Mouse (Mus musculus) kidney, embryonic 15.5 days (tissue): ENCODE measurements at regions not wholly inside any gene's neighbourhood (a gene's known extent, or its start where the extent isn't known, plus 50 kb on each side); places are given as distances from the start of the nearest gene placed in this dataset.

ENCODE experiments used
- ATAC-seq: fragments of 200-750 bp; cut with Nextera tagmentation; replicated peaks from 2 replicates; pipeline ENCODE4 v1.8.0; 2017; ENCODE audit warnings: moderate TSS enrichment; ENCODE audit not compliant: low FRiP score
- H3K27ac ChIP-seq: fragments of 300-500 bp; sonication (generic); 2 replicates; pipeline ENCODE4 v1.5.1; 2015; ENCODE audit warnings: mild to moderate bottlenecking, inconsistent platforms
- H3K27me3 ChIP-seq: fragments of 300-500 bp; sonication (generic); 2 replicates; pipeline ENCODE4 v1.6.1; 2015; ENCODE audit warnings: inconsistent platforms
- H3K36me3 ChIP-seq: fragments of 300-500 bp; sonication (generic); 2 replicates; pipeline ENCODE4 v1.6.1; 2015; ENCODE audit warnings: inconsistent platforms
- H3K4me1 ChIP-seq: fragments of 300-500 bp; sonication (generic); 2 replicates; pipeline ENCODE4 v1.6.1; 2015; ENCODE audit warnings: inconsistent platforms
- H3K4me2 ChIP-seq: fragments of 300-500 bp; sonication (generic); 2 replicates; pipeline ENCODE4 v1.6.1; 2015; ENCODE audit warnings: moderate library complexity, mild to moderate bottlenecking, inconsistent platforms
- H3K4me3 ChIP-seq: fragments of 300-500 bp; sonication (generic); replicated peaks from 2 replicates; pipeline ENCODE4 v1.5.1; 2015; ENCODE audit warnings: mild to moderate bottlenecking, inconsistent platforms
- H3K9ac ChIP-seq: fragments of 300-500 bp; sonication (generic); 2 replicates; pipeline ENCODE4 v1.6.1; 2015; ENCODE audit warnings: mild to moderate bottlenecking, inconsistent platforms
- H3K9me3 ChIP-seq: fragments of 300-500 bp; sonication (generic); replicated peaks from 2 replicates; pipeline ENCODE4 v1.6.1; 2016; ENCODE audit warnings: inconsistent platforms
- WGBS: fragments of 180-500 bp; shearing (Covaris S2); methylation state at CpG from one replicate; pipeline ENCODE4 v1.1.7; 2015; ENCODE audit warnings: mixed read lengths; 5-methylcytosine and 5-hydroxymethylcytosine counted together

DNA sequence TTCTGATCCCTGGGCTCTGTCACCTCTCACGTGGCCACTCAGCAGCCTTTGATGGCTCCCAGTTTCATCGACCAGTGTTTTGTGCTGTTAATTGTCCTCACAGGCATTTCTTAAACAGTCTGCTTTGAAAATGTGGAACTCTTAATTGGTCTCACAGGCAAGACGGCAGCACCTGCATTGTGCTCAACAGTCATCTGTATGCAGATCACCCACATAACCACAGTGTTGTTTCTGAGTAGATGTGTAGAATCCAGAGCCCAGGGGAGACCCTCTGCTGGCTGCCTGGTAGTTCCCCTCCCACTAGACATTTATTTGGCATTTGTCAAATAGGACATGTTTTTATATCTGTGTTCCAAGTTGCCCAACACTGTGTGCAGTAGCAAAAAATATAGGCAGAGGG lies 304.3 kb downstream of the Nucb2 start:
- Histone ChIP-seq H3K4me3 (no peak overlapping the region), H3K9me3 (no peaks in the 10 kb centered on the region), H3K27ac (no peak overlapping the region), H3K4me2 (no peak overlapping the region), H3K27me3 (no peaks in the 10 kb centered on the region), H3K9ac (no peak overlapping the region), H3K4me1 (no peaks in the 10 kb centered on the region), H3K36me3 (no peaks in the 10 kb centered on the region)
- 57% methylated on average over 3 of the region's 3 CpGs for WGBS
- ATAC-seq, result no peak

DNA sequence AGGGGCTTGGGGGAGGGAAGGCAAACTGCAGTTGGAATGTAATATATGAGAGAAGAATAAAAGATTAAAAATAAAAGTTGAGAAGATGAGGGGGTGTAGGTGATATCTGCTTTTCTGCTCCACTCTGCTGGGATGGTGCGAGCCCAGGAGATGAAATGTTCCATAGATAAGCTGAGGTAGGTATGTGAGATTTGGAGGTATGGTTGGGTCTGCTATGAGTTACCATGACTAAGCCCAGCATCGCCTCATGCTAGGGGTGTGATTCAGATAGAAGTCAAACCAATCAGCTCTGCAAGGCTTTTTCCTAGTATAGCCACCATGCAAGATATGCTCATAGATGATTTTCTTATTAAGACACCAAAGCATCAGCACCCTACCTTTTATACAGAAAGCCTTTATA lies 312.3 kb downstream of the Nucb2 start:
- Histone ChIP-seq H3K9ac (no peak overlapping the region), H3K9me3 (no peaks in the 10 kb centered on the region), H3K27ac (no peak overlapping the region), H3K36me3 (no peaks in the 10 kb centered on the region), H3K4me3 (no peak overlapping the region), H3K4me1 (no peaks in the 10 kb centered on the region), H3K27me3 (no peaks in the 10 kb centered on the region), H3K4me2 (no peak overlapping the region)
- 93% methylated on average over 2 of the region's 2 CpGs for WGBS
- ATAC-seq, result no peak

DNA sequence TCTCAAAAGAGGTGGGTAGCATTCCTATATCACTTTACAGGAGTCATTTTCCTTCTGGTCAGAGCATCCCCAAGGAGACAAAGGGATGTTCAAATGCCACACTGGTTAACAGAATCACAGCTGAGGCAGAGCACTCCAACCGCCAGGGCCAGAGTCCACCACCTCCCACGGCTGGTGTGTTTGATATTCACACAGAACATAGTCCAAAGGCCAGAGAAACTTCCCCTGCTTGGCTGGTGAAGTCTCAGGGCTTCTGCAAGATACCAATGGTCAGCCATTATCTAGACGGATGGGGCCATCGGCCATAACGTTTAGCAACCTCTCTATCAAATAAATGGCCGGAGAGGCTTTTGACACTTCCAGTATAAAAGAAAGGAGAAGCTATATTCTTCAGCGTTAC lies 313.8 kb downstream of the Nucb2 start:
- ATAC-seq, result no peak
- WGBS, result 71% methylated on average over 7 of the region's 7 CpGs

DNA sequence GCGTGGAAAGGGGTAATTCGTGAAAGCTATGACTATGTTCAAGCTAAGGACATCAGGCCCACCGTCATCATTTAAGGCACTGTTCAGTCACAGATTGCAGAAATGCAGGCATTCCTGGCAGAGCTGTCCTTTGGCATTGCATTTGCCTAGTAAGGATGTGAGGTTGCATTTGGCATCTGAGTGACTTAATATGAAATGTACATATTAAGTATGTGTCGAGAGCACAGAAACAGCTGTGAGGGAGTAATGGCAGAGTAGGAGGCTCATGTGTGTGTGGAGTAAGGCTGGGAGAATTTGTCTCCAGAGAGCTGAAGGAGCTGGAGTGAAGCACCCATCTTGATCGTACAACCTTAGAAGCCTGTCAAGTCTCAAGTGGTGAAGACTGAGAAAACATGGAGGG lies 316.4 kb downstream of the Nucb2 start:
- no peak overlapping the region for H3K27ac ChIP-seq
- ATAC-seq, result no peak
- WGBS, result 92% methylated on average over 5 of the region's 5 CpGs

More for the DNA sequence above, 313.8 kb downstream of the Nucb2 start:
- H3K4me3 ChIP-seq, result no peak overlapping the region
- H3K4me1 ChIP-seq, result no peaks in the 10 kb centered on the region
- no peaks in the 10 kb centered on the region for H3K36me3 ChIP-seq
- no peak overlapping the region for H3K9ac ChIP-seq
- no peak overlapping the region for H3K4me2 ChIP-seq
- no peaks in the 10 kb centered on the region for H3K27me3 ChIP-seq
- no peak overlapping the region for H3K27ac ChIP-seq
- no peaks in the 10 kb centered on the region for H3K9me3 ChIP-seq

DNA sequence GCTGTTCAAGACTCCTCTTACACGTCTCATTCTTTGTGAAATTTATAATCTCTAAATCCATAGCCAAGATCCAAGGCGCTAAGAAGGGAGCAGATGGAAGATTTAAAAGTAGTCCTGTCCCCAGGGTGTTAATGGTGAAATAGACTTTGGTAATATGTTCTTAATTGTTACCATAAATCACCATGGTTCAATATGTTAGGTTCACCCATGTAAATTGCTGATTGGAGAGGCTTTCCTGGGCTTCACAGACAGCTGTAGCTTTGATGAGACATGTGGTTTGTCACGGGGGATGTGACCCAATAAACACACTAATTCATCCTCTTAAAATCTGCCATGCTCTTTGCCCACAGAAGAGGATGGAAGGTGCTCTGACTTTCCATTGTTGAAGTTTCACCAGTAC lies 338.7 kb downstream of the Nucb2 start:
- Histone ChIP-seq H3K27me3 (no peaks in the 10 kb centered on the region), H3K27ac (peak overlapping the region; percentile 67), H3K4me2 (no peak overlapping the region), H3K4me1 (peaks cover 7% of the 10 kb centered on the region; the same call in 1 of the 2 replicates), H3K9ac (no peak overlapping the region), H3K4me3 (no peak overlapping the region), H3K9me3 (no peaks in the 10 kb centered on the region), H3K36me3 (no peaks in the 10 kb centered on the region)
- 18% methylated on average over 3 of the region's 3 CpGs for WGBS
- peak; percentile 37; the same call in 1 of the 2 replicates for ATAC-seq

More for the DNA sequence above, 316.4 kb downstream of the Nucb2 start:
- Histone ChIP-seq H3K4me1 (no peaks in the 10 kb centered on the region), H3K4me2 (no peak overlapping the region), H3K9ac (no peak overlapping the region), H3K4me3 (no peak overlapping the region), H3K27me3 (no peaks in the 10 kb centered on the region), H3K36me3 (no peaks in the 10 kb centered on the region), H3K9me3 (no peaks in the 10 kb centered on the region)

DNA sequence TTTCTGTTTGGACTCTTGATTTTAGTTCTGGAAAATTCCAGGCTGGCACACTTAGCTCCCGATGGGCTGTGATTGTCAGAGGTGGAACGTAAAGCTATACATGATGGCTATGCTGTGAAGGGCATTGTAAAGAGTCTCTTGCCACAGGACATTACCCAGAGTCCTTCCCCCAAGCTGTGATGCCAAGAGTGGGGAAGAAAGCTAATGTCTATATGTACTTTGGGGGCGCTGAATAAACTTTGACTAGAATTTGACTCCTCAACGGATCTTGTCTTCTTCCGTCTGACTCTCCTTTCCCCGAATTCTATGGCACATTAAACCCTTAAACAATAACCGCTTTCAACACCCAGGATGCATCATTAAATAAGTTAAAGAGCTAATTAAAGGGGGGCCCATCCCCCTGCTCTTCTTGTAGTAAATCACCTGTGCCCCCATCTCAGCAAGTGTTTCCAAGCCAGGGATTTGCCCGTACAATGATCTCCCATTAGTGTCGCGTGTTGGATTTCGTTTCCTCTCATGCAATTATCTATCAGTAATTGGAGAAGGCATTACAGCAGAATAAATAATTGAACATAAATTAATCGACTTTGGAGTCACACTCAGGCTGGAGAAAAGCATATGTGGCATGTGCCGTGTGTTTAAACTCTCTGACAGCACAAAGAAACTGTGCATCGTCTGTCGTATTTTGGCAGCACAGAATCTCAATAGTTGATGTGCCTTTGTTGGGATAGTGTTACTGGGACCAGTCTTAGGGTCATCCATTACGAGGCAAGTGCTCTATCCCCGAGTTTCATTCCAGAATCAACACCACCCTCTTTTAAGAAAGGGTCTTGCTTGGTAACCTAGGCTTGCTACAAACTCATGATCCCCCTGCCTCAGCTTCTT lies 343.9 kb downstream of the Nucb2 start:
- no peaks in the 10 kb centered on the region for H3K27me3 ChIP-seq
- no peak overlapping the region for H3K4me3 ChIP-seq
- H3K36me3 ChIP-seq, result no peaks in the 10 kb centered on the region
- peak; percentile 91 for ATAC-seq
- peaks cover 3% of the 10 kb centered on the region; the same call in 1 of the 2 replicates for H3K4me1 ChIP-seq
- H3K4me2 ChIP-seq, result no peak overlapping the region
- H3K9ac ChIP-seq, result no peak overlapping the region
- WGBS, result 39% methylated on average over 17 of the region's 17 CpGs
- peak overlapping the region; percentile 41; the same call in 1 of the 2 replicates for H3K27ac ChIP-seq
- no peaks in the 10 kb centered on the region; the same call in 1 of the 2 replicates for H3K9me3 ChIP-seq

DNA sequence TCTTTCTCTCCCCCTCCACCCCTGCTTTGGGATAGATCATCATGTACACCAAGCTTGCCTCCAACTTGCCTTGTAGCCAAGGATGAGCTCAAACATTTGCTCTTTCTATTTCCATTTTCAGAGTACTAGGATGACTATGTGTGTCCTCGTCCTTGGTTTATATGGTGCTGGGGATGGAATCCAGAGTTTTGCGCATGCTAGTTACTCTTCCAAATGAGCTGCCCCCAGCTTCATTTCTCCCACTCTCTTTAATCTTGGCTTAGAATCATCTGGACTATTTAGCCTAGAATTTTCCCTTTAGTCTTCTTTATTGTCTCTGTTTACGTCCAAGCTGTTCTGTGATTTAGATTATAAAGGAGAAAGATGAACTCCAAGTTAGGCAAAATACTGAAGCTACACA lies 349.2 kb downstream of the Nucb2 start:
- H3K36me3 ChIP-seq, result no peaks in the 10 kb centered on the region
- no peaks in the 10 kb centered on the region; the same call in 1 of the 2 replicates for H3K9me3 ChIP-seq
- H3K9ac ChIP-seq, result no peak overlapping the region
- no peak overlapping the region for H3K4me3 ChIP-seq
- no peaks in the 10 kb centered on the region for H3K27me3 ChIP-seq
- WGBS, result 96% methylated on average over 3 of the region's 3 CpGs
- no peak overlapping the region for H3K4me2 ChIP-seq
- peaks cover 6% of the 10 kb centered on the region for H3K4me1 ChIP-seq
- no peak overlapping the region for H3K27ac ChIP-seq
- no peak for ATAC-seq

DNA sequence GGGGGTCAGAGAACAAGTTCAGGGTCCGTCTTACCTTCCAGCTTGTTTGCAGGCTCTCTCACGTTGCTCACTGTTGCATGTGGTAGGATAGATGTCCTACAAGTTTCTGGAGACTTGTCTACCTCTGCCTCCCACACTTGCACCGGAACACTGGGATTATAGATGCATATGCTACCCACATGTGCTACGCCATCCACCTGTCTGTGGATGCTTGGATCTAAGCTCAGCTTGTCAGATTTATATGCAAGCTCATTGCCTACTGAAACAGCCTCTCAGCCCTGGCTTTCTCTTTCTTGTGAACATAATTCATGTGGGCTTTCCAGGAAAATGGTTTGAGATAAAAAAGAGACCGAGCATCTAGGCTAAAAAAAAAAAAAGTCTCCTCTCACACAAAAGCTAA lies 353.0 kb downstream of the Nucb2 start:
- Histone ChIP-seq H3K27me3 (no peaks in the 10 kb centered on the region), H3K9me3 (no peaks in the 10 kb centered on the region; the same call in 1 of the 2 replicates), H3K4me1 (peaks cover 6% of the 10 kb centered on the region), H3K36me3 (no peaks in the 10 kb centered on the region), H3K4me2 (no peak overlapping the region), H3K27ac (0 out of 2 replicates have a peak overlapping the region, but pooled peaks have one; percentile 14), H3K9ac (no peak overlapping the region), H3K4me3 (no peak overlapping the region)
- WGBS, result 33% methylated on average over 5 of the region's 5 CpGs
- ATAC-seq, result no peak

DNA sequence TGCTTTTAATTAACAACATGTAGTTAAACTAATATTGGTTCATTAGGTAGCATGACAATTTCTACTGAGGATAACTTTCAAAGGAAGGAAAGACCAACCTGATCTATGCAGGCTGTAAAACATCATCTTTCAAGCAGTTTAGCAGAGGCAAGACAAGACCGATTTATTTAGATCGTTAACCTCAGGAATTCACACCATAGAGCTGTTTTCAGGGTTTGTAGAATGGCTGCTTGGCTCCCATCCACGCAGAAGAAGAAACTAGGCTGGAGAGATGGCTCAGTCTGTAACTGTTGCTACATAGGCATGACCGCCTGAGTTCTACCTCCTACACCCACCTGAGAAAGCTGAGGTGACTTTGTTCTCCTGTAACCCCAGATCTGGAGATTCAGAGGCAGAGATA lies 353.6 kb downstream of the Nucb2 start:
- Histone ChIP-seq H3K9me3 (no peaks in the 10 kb centered on the region), H3K4me1 (peaks cover 6% of the 10 kb centered on the region), H3K4me2 (no peak overlapping the region), H3K36me3 (no peaks in the 10 kb centered on the region), H3K27ac (peak overlapping the region; percentile 60; the same call in 1 of the 2 replicates), H3K9ac (no peak overlapping the region), H3K4me3 (no peak overlapping the region), H3K27me3 (no peaks in the 10 kb centered on the region)
- WGBS, result 25% methylated on average over 4 of the region's 4 CpGs
- peak; percentile 71 for ATAC-seq

DNA sequence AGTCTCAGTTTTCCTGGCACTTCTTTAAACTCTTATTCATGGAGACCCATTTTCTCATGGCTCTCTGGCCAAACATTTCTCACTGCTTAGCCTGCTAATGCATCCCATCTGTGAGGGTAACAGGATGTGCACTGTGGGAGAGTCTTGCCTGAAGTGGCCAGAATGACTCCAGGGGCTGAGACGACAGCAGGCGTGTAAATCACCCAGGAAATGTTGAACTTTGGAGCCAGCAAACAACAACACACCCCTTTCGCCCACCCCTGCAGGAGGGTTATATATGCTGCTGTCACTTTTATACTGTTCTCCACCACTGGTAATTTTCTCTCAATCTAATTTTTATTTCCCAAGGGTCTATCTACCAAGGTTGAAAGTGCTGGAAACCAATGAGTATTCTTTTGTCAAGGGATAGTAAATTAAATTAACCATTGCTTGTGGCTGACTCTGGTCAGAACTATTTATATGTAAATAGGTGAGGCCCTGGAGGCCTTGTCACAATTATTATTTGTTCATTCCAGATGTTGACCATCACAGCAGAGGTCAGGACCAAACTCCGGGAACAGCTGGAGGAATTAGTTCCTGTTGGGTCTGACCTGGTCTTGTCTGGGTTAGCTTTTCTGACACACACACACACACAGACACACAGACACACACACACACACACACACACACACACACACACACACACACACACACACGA lies 378.2 kb downstream of the Nucb2 start:
- H3K27me3 ChIP-seq, result no peaks in the 10 kb centered on the region
- H3K27ac ChIP-seq, result no peak overlapping the region
- ATAC-seq, result peak; percentile 93
- H3K4me3 ChIP-seq, result no peak overlapping the region
- no peak overlapping the region for H3K4me2 ChIP-seq
- H3K4me1 ChIP-seq, result peaks cover 3% of the 10 kb centered on the region; the same call in 1 of the 2 replicates
- no peak overlapping the region for H3K9ac ChIP-seq
- no peaks in the 10 kb centered on the region for H3K9me3 ChIP-seq
- 30% methylated on average over 5 of the region's 5 CpGs for whole genome bisulfite sequencing
- H3K36me3 ChIP-seq, result no peaks in the 10 kb centered on the region

DNA sequence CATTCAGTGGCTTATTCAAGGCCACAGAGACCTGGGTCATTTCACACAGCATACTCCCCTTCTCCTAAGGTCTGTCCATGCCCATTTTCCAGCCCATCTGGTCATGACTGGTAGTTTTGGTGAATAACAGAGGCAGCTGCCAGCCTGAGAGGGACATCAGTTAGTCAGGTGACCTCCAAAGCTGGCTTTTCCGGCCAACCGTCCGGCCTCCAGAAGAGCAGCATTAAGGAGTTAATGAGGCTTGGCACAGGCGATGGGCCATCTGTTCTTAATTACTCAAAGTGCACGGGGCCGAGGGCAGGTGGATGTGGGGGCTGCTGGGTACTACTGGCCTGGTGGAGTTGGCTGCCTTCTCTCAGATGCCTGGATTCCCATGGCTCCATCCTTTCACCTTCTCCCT lies 389.7 kb downstream of the Nucb2 start:
- Histone ChIP-seq H3K27me3 (no peaks in the 10 kb centered on the region), H3K27ac (no peak overlapping the region), H3K4me3 (no peak overlapping the region), H3K4me1 (peaks cover 6% of the 10 kb centered on the region; the same call in 1 of the 2 replicates), H3K4me2 (no peak overlapping the region), H3K9me3 (no peaks in the 10 kb centered on the region), H3K36me3 (no peaks in the 10 kb centered on the region), H3K9ac (no peak overlapping the region)
- 17% methylated on average over 6 of the region's 6 CpGs for WGBS
- ATAC-seq, result peak; percentile 93

DNA sequence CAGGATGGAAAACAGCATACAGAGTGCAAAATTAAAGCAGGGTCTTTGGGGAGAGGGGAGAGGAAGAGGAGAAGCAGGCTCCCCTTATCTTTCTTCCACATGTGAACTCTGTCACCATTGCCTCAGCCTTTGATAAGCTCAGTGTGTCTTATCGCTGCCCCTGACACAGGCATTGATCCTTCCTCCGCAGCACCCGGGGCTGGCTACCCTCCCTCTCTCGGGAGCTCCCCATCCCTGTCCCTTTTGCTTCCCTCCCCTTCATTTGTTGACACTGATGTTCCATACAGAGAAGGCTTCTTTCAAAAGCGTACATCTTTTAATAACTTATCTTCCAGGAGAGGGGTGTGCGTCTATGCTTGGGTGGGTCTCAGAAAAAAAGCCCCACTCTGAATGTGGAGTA lies 411.6 kb downstream of the Nucb2 start:
- 66% methylated on average over 6 of the region's 6 CpGs for WGBS
- Histone ChIP-seq H3K27ac (no peak overlapping the region), H3K9me3 (no peaks in the 10 kb centered on the region), H3K9ac (no peak overlapping the region), H3K27me3 (no peaks in the 10 kb centered on the region), H3K4me2 (no peak overlapping the region), H3K36me3 (no peaks in the 10 kb centered on the region), H3K4me1 (peaks cover 9% of the 10 kb centered on the region; the same call in 1 of the 2 replicates), H3K4me3 (no peak overlapping the region)
- ATAC-seq, result no peak
